Mouse (Mus musculus): Measurements from ENCODE around the gene D930048N14Rik.

Gene D930048N14Rik

DNA sequence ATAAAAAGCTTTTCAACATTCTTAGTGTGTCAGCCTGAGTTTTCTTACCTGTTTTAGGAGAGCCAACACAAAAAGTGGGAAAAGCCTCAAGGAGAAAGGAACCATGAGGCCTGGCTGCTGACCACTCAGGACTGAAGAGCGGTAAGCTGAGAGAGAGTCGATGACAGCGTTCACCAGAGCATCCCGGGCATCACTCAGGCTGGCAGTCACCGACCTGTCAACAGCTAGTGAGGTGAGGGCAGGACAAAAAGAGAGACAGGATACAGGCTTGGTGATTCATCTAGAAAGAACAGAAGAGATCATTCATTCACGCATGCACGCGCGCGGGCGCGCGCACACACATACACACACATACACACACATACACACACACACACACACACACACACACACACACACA is 56.3 kb downstream of the D930048N14Rik start:
- no peak for DNase-seq

All from cerebellum, adult 8-10 months (tissue).